32 mouse cellular contexts compared by ENCODE assay signal in genomic region chr5:107698888-107699287, GRCm38 (mm10). TPM values are rescaled to one million over a fixed set of nuclear protein-coding genes. Genes with fewer than 3 reads are reported as not detected.
DNase-seq lines count a peak whose midpoint lies in the region; ATAC-seq and TF ChIP-seq lines count a peak whose summit lies in the region.
"Had no signal": no experiment of that assay in that cellular context is flagged by ENCODE, and none has a peak within 500 bp of the region (broad histone marks: within the 10 kb centered on the region; RNA-seq: fewer than 3 reads in every experiment).

No protein-coding gene starts in this region.

- WGBS in liver, embryonic 16.5 days (ENCODE audit: insufficient replicate concordance): 14% methylated on average over 8 of the region's 8 CpGs
- WGBS in liver, embryonic 12.5 days (ENCODE audit: insufficient replicate concordance): 27% methylated on average over 8 of the region's 8 CpGs
- 8% methylated on average over 8 of the region's 8 CpGs for WGBS in bone marrow, adult 2 months

- DNase-seq in left cerebral cortex, postnatal 25 days (ENCODE audit: low spot score in 2 of 2): no peak
- no peak for DNase-seq in urinary bladder, postnatal 36 days (ENCODE audit: low spot score in 2 of 2)
- DNase-seq: adrenal gland, postnatal 10 days; cerebellum, adult 11-12 months; cerebellum, adult 9-11 months; gastrocnemius, adult 2 months; gastrocnemius, postnatal 36 days; heart, postnatal 14 days; kidney, adult 18-20 months; kidney, postnatal 25 days; lung, adult 18-20 months; right cerebral cortex, postnatal 25 days had no signal

- H3K4me3 ChIP-seq in liver, embryonic 16.5 days (ENCODE audit: low read depth, low read length): no peak overlapping the region
- no peak overlapping the region for H3K4me3 ChIP-seq in liver, embryonic 12.5 days
- H3K4me3 ChIP-seq in bone marrow, adult 2 months (replicated peaks; ENCODE audit: control insufficient read depth, low read depth, low read length): no peak overlapping the region
- H3K4me3 ChIP-seq: embryonic facial prominence, embryonic 13.5 days; gastrocnemius, adult 2 months; hindbrain, embryonic 13.5 days; kidney, embryonic 15.5 days; left cerebral cortex, adult 2 months; midbrain, embryonic 12.5 days; neural tube, embryonic 15.5 days; stomach, embryonic 15.5 days had no signal

- no peaks in the 10 kb centered on the region for H3K4me1 ChIP-seq in liver, embryonic 16.5 days (ENCODE audit: control insufficient read depth, low read depth, low read length)
- no peaks in the 10 kb centered on the region for H3K4me1 ChIP-seq in liver, embryonic 12.5 days
- peaks cover 4% of the 10 kb centered on the region for H3K4me1 ChIP-seq in bone marrow, adult 2 months (ENCODE audit: control insufficient read depth, insufficient read depth, low read length)
- H3K4me1 ChIP-seq: embryonic facial prominence, embryonic 13.5 days; hindbrain, embryonic 13.5 days; kidney, embryonic 15.5 days; midbrain, embryonic 12.5 days; neural tube, embryonic 15.5 days; stomach, embryonic 15.5 days had no signal

- no peak for TF ChIP-seq CTCF in bone marrow, adult 2 months (IDR thresholded peaks at IDR 0.05; ENCODE audit: control insufficient read depth, insufficient read depth, low read length)

- no peaks in the 10 kb centered on the region for H3K36me3 ChIP-seq in liver, embryonic 16.5 days (ENCODE audit: control insufficient read depth, insufficient read depth)
- no peaks in the 10 kb centered on the region for H3K36me3 ChIP-seq in liver, embryonic 12.5 days
- H3K36me3 ChIP-seq: embryonic facial prominence, embryonic 13.5 days; hindbrain, embryonic 13.5 days; kidney, embryonic 15.5 days; midbrain, embryonic 12.5 days; neural tube, embryonic 15.5 days; stomach, embryonic 15.5 days had no signal

- no peak for TF ChIP-seq POLR2A in bone marrow, adult 2 months (IDR thresholded peaks at IDR 0.05; ENCODE audit: borderline replicate concordance, control insufficient read depth, low read depth, low read length)

- ATAC-seq in liver, embryonic 16.5 days (ENCODE audit: low read depth): peak; percentile 51; the same call in 1 of the 2 replicates
- no peak for ATAC-seq in liver, embryonic 12.5 days
- peak; percentile 92 for ATAC-seq in granulocyte monocyte progenitor cell, adult 5-6 weeks (replicated peaks; ENCODE audit: poor library complexity, severe bottlenecking)
- peak; percentile 90 for ATAC-seq in megakaryocyte progenitor cell, adult 5-6 weeks (replicated peaks; ENCODE audit: poor library complexity)
- ATAC-seq: forebrain, embryonic 16.5 days; lung, postnatal 0 days; Patski had no signal

- no peaks in the 10 kb centered on the region; the same call in 1 of the 2 replicates for H3K27me3 ChIP-seq in liver, embryonic 16.5 days (ENCODE audit: control insufficient read depth, insufficient read depth, low read depth, low read length)
- H3K27me3 ChIP-seq in liver, embryonic 12.5 days (replicated peaks): peaks cover 9% of the 10 kb centered on the region; the same call in 1 of the 2 replicates
- H3K27me3 ChIP-seq: embryonic facial prominence, embryonic 13.5 days; hindbrain, embryonic 13.5 days; kidney, embryonic 15.5 days; midbrain, embryonic 12.5 days; neural tube, embryonic 15.5 days; stomach, embryonic 15.5 days had no signal

- intact Hi-C loops in left cerebral cortex, postnatal 25 days (cut with DNase I): no loop called here

- H3K4me2 ChIP-seq in liver, embryonic 16.5 days (ENCODE audit: low read depth, low read length): no peak overlapping the region
- no peak overlapping the region for H3K4me2 ChIP-seq in liver, embryonic 12.5 days
- H3K4me2 ChIP-seq: embryonic facial prominence, embryonic 13.5 days; hindbrain, embryonic 13.5 days; kidney, embryonic 15.5 days; midbrain, embryonic 12.5 days; neural tube, embryonic 15.5 days; stomach, embryonic 15.5 days had no signal

- H3K9me3 ChIP-seq in liver, embryonic 16.5 days (replicated peaks; ENCODE audit: control insufficient read depth, low read length): no peaks in the 10 kb centered on the region
- H3K9me3 ChIP-seq in liver, embryonic 12.5 days (replicated peaks): no peaks in the 10 kb centered on the region
- H3K9me3 ChIP-seq: embryonic facial prominence, embryonic 13.5 days; hindbrain, embryonic 13.5 days; kidney, embryonic 15.5 days; midbrain, embryonic 12.5 days; neural tube, embryonic 15.5 days; stomach, embryonic 15.5 days had no signal

- H3K9ac ChIP-seq in liver, embryonic 16.5 days (ENCODE audit: low read depth, low read length): no peak overlapping the region
- H3K9ac ChIP-seq in liver, embryonic 12.5 days: no peak overlapping the region
- H3K9ac ChIP-seq: embryonic facial prominence, embryonic 13.5 days; hindbrain, embryonic 13.5 days; kidney, embryonic 15.5 days; midbrain, embryonic 12.5 days; neural tube, embryonic 15.5 days; stomach, embryonic 15.5 days had no signal

- H3K27ac ChIP-seq in liver, embryonic 16.5 days (ENCODE audit: low read length): no peak overlapping the region
- no peak overlapping the region for H3K27ac ChIP-seq in liver, embryonic 12.5 days
- peak overlapping the region; percentile 89 for H3K27ac ChIP-seq in bone marrow, adult 2 months (ENCODE audit: control insufficient read depth, insufficient read depth, low read depth, low read length, poor library complexity)
- H3K27ac ChIP-seq: embryonic facial prominence, embryonic 13.5 days; gastrocnemius, adult 2 months; hindbrain, embryonic 13.5 days; kidney, embryonic 15.5 days; left cerebral cortex, adult 2 months; macrophage; midbrain, embryonic 12.5 days; neural tube, embryonic 15.5 days; stomach, embryonic 15.5 days had no signal

RNA-seq across cellular contexts. Expression of gene Gfi1, which starts 26.9 kb away (rescaled TPM):
- polyA plus RNA-seq in liver, embryonic 16.5 days (2015; fragmentation: Nextera tagmentation; extraction: Ambion mirVana): 1.4 and 1.5 TPM in 2 replicates
- 0.74 and 1.0 TPM in 2 replicates for polyA plus RNA-seq in liver, embryonic 12.5 days (2016; fragmentation: Nextera tagmentation; extraction: Ambion mirVana)
- polyA plus RNA-seq in bone marrow, adult 2 months (2011; ENCODE audit: insufficient read depth, insufficient read length, low replicate concordance, missing spikeins): 9.0 and 21.1 TPM in 2 replicates
- total RNA-seq in granulocyte monocyte progenitor cell, adult 5-6 weeks (2014; fragmentation: Nextera tagmentation): 42.2 and 60.6 TPM in 2 replicates
- 53.9 and 54.4 TPM in 2 replicates for total RNA-seq in granulocyte monocyte progenitor cell, adult 5-6 weeks (2017)
- 45.2 and 47.9 TPM in 2 replicates for total RNA-seq in megakaryocyte progenitor cell, adult 5-6 weeks (2015)
- total RNA-seq in megakaryocyte progenitor cell, adult 5-6 weeks (2017): 57.9 and 61.6 TPM in 2 replicates
- total RNA-seq in left cerebral cortex, postnatal 25 days (2021): not detected
- total RNA-seq: gastrocnemius, adult 2 months; layer of hippocampus, adult 18-20 months; layer of hippocampus, postnatal 10 days; left cerebral cortex, adult 2 months; left cerebral cortex, postnatal 36 days; MEL had no signal
- polyA plus RNA-seq: embryonic facial prominence, embryonic 13.5 days; forebrain, embryonic 16.5 days; hindbrain, embryonic 13.5 days; kidney, embryonic 15.5 days; midbrain, embryonic 12.5 days; neural tube, embryonic 15.5 days had no signal

Comparison
In these comparisons a context has a peak if more than half of its experiments do, and no peak if none do; other contexts are left out.
1. RNA of gene Gfi1, which starts 26.9 kb away (total RNA-seq): 45.2 to 61.6 TPM in megakaryocyte progenitor cell, adult 5-6 weeks and 42.2 to 60.6 TPM in granulocyte monocyte progenitor cell, adult 5-6 weeks; not detected in left cerebral cortex, postnatal 25 days; every median in the first group is over 10 times any median in the second.